Mouse (Mus musculus): ENCODE data around the gene Scgb1a1. TPM values are rescaled to one million over a fixed set of nuclear protein-coding genes. Genes with fewer than 3 reads are reported as not detected.

The Scgb1a1 gene
- polyA plus RNA-seq, 1 experiment from 2014 or later, result 11.0 TPM

DNA sequence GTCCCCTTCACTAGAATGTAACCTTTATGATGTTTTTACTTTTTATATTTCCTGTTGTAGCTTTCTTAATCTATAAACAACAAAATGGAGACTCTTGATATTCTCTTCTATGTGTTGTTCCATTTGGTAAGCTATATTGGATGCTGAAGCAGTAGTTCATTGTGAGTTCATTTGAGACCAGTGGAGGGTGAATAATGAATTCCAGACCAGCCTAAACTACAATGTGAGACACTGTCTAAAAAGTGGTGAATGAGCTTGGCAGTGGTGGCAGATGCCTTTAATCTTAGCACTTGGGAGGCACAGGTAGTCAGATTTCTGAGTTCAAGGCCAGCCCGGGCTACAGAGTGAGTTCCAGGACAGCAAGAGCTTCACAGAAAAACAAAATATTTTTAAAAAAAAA, 44.6 kb downstream of the Scgb1a1 start:
- DNase-seq (ENCODE audit: low spot score), result no peak

DNA sequence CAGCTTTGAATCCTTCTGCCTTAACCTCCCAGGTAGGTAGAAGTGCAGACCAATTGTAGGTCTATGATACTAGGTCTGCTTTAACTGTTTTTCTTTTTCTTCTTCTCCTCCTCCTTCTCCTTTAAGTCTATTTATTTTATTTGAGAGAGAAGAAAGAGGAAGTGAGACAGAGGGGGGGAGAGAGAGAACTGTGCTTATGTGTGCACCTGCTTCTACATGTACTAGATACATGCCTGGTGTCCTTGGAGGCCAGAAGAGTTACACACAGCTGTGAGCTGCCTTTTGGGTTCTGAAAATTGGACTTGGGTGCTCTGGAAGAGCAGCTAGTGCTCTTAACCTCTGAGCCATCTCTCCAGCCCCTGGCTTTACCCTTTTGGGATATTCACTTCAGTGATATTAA, 46.7 kb downstream of the Scgb1a1 start:
- peak; percentile 79 for DNase-seq (ENCODE audit: low spot score)

DNA sequence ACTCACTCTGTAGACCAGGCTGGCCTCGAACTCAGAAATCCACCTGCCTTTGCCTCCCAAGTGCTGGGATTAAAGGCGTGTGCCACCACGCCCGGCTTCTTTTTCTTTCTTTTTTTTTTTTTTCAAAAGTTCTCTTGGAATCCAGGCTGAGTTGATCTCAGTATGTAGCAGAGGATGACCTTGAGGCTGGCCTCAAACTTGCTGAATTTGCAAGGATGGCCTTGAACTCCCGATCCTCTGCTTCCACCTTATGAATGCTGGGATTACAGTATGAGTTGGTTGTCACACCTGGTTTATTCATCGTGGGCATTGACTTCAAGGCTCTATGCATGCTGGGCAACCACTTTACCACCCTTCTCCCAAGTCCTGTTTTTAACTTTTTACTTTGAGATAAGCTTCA, 47.1 kb downstream of the Scgb1a1 start:
- DNase-seq (ENCODE audit: low spot score), result no peak

DNA sequence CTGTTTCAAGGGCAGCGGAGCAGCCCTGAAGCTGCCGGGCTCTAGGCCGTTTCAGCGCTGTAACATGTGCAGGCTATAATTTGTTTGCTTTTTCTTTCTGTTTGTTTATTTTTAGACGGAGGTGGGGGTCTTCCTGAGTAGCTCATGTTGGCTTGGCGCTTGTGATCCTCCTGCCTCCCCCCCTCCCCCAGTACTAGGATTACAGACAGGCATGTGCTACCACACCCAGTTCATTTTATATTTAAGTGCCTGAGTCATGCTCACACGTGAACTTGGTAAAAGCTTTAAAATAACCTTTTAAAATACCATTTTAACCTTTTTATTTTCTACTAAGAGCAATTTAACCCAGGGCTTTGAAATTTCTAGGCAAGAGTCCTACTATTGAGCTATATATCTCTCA, 47.8 kb downstream of the Scgb1a1 start:
- peak; percentile 21 for DNase-seq (ENCODE audit: low spot score)

DNA sequence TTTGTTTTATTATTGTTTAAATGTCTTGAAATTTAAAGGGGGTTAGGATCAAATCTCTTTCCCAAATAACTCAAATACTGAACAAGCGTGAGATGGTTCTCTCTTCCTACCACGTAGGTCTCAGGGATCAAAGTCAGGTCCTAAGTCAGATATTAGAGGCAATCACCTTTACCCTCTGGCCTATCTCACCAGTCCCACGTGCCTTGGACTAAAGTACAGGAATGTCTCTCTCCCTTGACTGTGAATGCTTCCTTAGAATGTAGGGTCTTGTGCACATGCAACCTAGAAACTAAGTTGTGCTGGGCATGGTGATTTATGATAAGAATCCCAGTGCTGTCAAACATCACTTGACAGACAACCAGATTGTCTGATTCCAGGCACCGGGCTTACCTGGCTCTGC, 48.5 kb downstream of the Scgb1a1 start:
- no peak for DNase-seq (ENCODE audit: low spot score)

GRCm38 (mm10) chr19:9038136-9038535, 49.6 kb downstream of the Scgb1a1 start:
- peak; percentile 56 for DNase-seq (ENCODE audit: low spot score)

DNA sequence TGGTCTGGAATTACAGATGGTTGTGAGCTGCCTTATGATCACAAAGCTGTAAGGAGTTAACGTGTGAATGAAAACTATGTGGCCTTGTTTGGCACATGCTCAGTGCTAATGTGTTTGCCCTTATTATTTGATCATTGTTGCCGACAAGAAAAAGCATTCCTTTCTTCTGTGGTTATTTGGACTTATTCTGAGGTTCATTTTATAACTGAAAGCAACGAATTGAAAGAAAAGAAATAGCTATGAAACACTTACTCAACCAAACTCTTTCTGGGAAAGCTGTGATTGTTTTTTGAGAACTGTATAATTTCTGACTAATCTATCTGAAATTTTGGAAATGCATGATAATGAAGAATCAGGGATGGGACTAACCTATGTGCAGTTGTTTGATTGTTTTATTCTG, 52.7 kb downstream of the Scgb1a1 start:
- DNase-seq (ENCODE audit: low spot score), result no peak

- no peak for DNase-seq (ENCODE audit: low spot score)
Measured at GRCm38 (mm10) chr19:9034480-9034879, 53.3 kb downstream of the Scgb1a1 start.

Other genes with a start within 250 kb of the Scgb1a1 start
- gene Gng3, start 248.8 kb downstream of the Scgb1a1 start, polyA plus RNA-seq (2015; fragmentation: Nextera tagmentation; extraction: Ambion mirVana), result 0.36 and 0.66 TPM in 2 replicates
- 0.78 and 1.1 TPM in 2 replicates for gene Lrrn4cl, start 237.2 kb downstream of the Scgb1a1 start, polyA plus RNA-seq (2015; fragmentation: Nextera tagmentation; extraction: Ambion mirVana)
- gene Ubxn1, start 216.5 kb downstream of the Scgb1a1 start, polyA plus RNA-seq (2015; fragmentation: Nextera tagmentation; extraction: Ambion mirVana), result 171 and 178 TPM in 2 replicates
- 106 and 119 TPM in 2 replicates for gene Uqcc3, start 207.0 kb downstream of the Scgb1a1 start, polyA plus RNA-seq (2015; fragmentation: Nextera tagmentation; extraction: Ambion mirVana)
- 67.6 and 70.2 TPM in 2 replicates for gene Lbhd1, start 204.2 kb downstream of the Scgb1a1 start, polyA plus RNA-seq (2015; fragmentation: Nextera tagmentation; extraction: Ambion mirVana)
- gene Gm49403, start 204.0 kb downstream of the Scgb1a1 start, polyA plus RNA-seq (2015; fragmentation: Nextera tagmentation; extraction: Ambion mirVana), result not detected in 2 replicates
- 80.7 and 98.0 TPM in 2 replicates for gene 1810009A15Rik, start 199.1 kb downstream of the Scgb1a1 start, polyA plus RNA-seq (2015; fragmentation: Nextera tagmentation; extraction: Ambion mirVana)
- gene Gm49416, start 199.0 kb downstream of the Scgb1a1 start, polyA plus RNA-seq (2015; fragmentation: Nextera tagmentation; extraction: Ambion mirVana), result not detected in 2 replicates
- gene Ints5, start 195.0 kb downstream of the Scgb1a1 start, polyA plus RNA-seq (2015; fragmentation: Nextera tagmentation; extraction: Ambion mirVana), result 32.4 and 33.6 TPM in 2 replicates
- gene Ganab, start 189.9 kb downstream of the Scgb1a1 start, polyA plus RNA-seq (2015; fragmentation: Nextera tagmentation; extraction: Ambion mirVana), result 51.9 and 55.5 TPM in 2 replicates
- gene B3gat3, start 167.6 kb downstream of the Scgb1a1 start, polyA plus RNA-seq (2015; fragmentation: Nextera tagmentation; extraction: Ambion mirVana), result 28.4 and 29.3 TPM in 2 replicates
- gene Rom1, start 158.6 kb downstream of the Scgb1a1 start, polyA plus RNA-seq (2015; fragmentation: Nextera tagmentation; extraction: Ambion mirVana), result 4.7 TPM in 2 replicates
- 25.2 and 27.1 TPM in 2 replicates for gene Eml3, start 158.4 kb downstream of the Scgb1a1 start, polyA plus RNA-seq (2015; fragmentation: Nextera tagmentation; extraction: Ambion mirVana)
- gene Mta2, start 146.1 kb downstream of the Scgb1a1 start, polyA plus RNA-seq (2015; fragmentation: Nextera tagmentation; extraction: Ambion mirVana), result 203 and 214 TPM in 2 replicates
- gene Tut1, start 134.1 kb downstream of the Scgb1a1 start, polyA plus RNA-seq (2015; fragmentation: Nextera tagmentation; extraction: Ambion mirVana), result 31.2 and 32.4 TPM in 2 replicates
- 326 and 340 TPM in 2 replicates for gene Eef1g, start 120.9 kb downstream of the Scgb1a1 start, polyA plus RNA-seq (2015; fragmentation: Nextera tagmentation; extraction: Ambion mirVana)
- gene Ahnak, start 98.7 kb downstream of the Scgb1a1 start, polyA plus RNA-seq (2015; fragmentation: Nextera tagmentation; extraction: Ambion mirVana), result 20.3 and 22.3 TPM in 2 replicates
- gene Asrgl1, start 47.7 kb upstream of the Scgb1a1 start, polyA plus RNA-seq (2015; fragmentation: Nextera tagmentation; extraction: Ambion mirVana), result 34.6 and 36.9 TPM in 2 replicates